In the genomic region with DNA sequence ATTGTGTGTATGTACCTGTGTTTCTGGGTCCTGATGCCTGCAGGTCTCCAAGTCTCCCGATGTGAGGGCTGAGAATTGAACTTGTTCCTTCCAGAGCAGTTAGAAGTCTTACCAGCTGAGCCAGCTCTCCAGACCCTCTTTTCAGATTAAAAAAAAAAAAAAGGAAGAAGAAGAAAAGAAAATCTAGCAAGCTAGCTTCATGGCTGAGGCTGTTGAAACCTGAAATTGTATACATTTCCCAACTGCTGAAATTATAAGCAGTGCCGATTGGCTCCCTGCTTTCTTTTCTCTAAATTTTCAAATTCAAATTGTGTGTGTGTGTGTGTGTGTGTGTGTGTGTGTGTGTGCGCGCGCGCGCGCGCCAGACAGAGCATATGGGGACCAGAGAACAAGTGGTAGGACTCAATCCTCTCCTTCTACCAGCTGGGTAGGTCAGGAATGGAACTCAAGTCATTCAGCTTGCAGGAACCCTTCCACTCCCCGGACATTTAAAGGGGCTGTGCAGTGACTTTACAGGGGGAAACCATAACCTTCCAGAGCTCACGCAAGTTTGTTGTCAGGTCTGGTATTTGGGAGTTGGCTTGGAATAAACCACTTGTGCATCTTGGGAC, we compare ENCODE assay signal across 8 mouse cellular contexts. TPM values are rescaled to one million over a fixed set of nuclear protein-coding genes. Genes with fewer than 3 reads are reported as not detected.
DNase-seq lines count a peak whose midpoint lies in the region; ATAC-seq lines count a peak whose summit lies in the region.

No protein-coding gene starts in this region.

- H3K27ac ChIP-seq in forebrain, embryonic 15.5 days (replicated peaks): peak overlapping the region; percentile 93
- no peak overlapping the region; the same call in 1 of the 2 replicates for H3K27ac ChIP-seq in liver, embryonic 15.5 days (replicated peaks)
- peak overlapping the region; percentile 89; the same call in 1 of the 2 replicates for H3K27ac ChIP-seq in stomach, embryonic 15.5 days

- no peaks in the 10 kb centered on the region for H3K27me3 ChIP-seq in forebrain, embryonic 15.5 days
- no peaks in the 10 kb centered on the region for H3K27me3 ChIP-seq in liver, embryonic 15.5 days
- H3K27me3 ChIP-seq in stomach, embryonic 15.5 days (replicated peaks): no peaks in the 10 kb centered on the region

- H3K36me3 ChIP-seq in forebrain, embryonic 15.5 days: no peaks in the 10 kb centered on the region
- no peaks in the 10 kb centered on the region for H3K36me3 ChIP-seq in liver, embryonic 15.5 days (replicated peaks)
- H3K36me3 ChIP-seq in stomach, embryonic 15.5 days: no peaks in the 10 kb centered on the region

- H3K4me1 ChIP-seq in forebrain, embryonic 15.5 days: peaks cover 22% of the 10 kb centered on the region
- peaks cover 32% of the 10 kb centered on the region for H3K4me1 ChIP-seq in liver, embryonic 15.5 days (replicated peaks)
- peaks cover 19% of the 10 kb centered on the region for H3K4me1 ChIP-seq in stomach, embryonic 15.5 days

- H3K4me3 ChIP-seq in forebrain, embryonic 15.5 days: peak overlapping the region; percentile 49
- H3K4me3 ChIP-seq in liver, embryonic 15.5 days (replicated peaks): peak overlapping the region; percentile 43
- H3K4me3 ChIP-seq in stomach, embryonic 15.5 days (replicated peaks): peak overlapping the region; percentile 41

- H3K9me3 ChIP-seq in forebrain, embryonic 15.5 days: no peaks in the 10 kb centered on the region
- H3K9me3 ChIP-seq in liver, embryonic 15.5 days (replicated peaks): no peaks in the 10 kb centered on the region
- no peaks in the 10 kb centered on the region for H3K9me3 ChIP-seq in stomach, embryonic 15.5 days

- peak; percentile 30 for ATAC-seq in forebrain, embryonic 15.5 days (replicated peaks)
- ATAC-seq in liver, embryonic 15.5 days (ENCODE audit: insufficient read depth): no peak
- no peak for ATAC-seq in stomach, embryonic 15.5 days (ENCODE audit: insufficient read depth, low FRiP score, low read depth)

- no peak overlapping the region for H3K9ac ChIP-seq in forebrain, embryonic 15.5 days (replicated peaks)
- H3K9ac ChIP-seq in liver, embryonic 15.5 days: peak overlapping the region; percentile 54; the same call in 1 of the 2 replicates
- H3K9ac ChIP-seq in stomach, embryonic 15.5 days: no peak overlapping the region

- 25% methylated on average over 11 of the region's 11 CpGs for WGBS in forebrain, embryonic 15.5 days
- 40% methylated on average over 11 of the region's 11 CpGs for WGBS in liver, embryonic 15.5 days (ENCODE audit: insufficient replicate concordance)
- 31% methylated on average over 11 of the region's 11 CpGs for WGBS in stomach, embryonic 15.5 days

- peak; percentile 32 to 40 for DNase-seq in cerebellum, postnatal 10 days
- no peak for DNase-seq in cerebellum, adult 9-10 months
- DNase-seq in ovary, postnatal 36 days (ENCODE audit: low spot score): peak; percentile 19
- DNase-seq in ovary, postnatal 10 days (ENCODE audit: low spot score): no peak
- no peak for DNase-seq in adrenal gland, postnatal 4 days (ENCODE audit: low spot score in 2 of 2)

- H3K4me2 ChIP-seq in forebrain, embryonic 15.5 days (replicated peaks): peak overlapping the region; percentile 70
- H3K4me2 ChIP-seq in liver, embryonic 15.5 days: peak overlapping the region; percentile 68
- H3K4me2 ChIP-seq in stomach, embryonic 15.5 days: peak overlapping the region; percentile 69

RNA-seq across cellular contexts. Expression of gene Pecr, which starts 30.1 kb away (rescaled TPM):
- 9.1 and 12.8 TPM in 2 replicates for polyA plus RNA-seq in forebrain, embryonic 15.5 days (2015; fragmentation: Nextera tagmentation; extraction: Ambion mirVana)
- 66.1 and 71.5 TPM in 2 replicates for polyA plus RNA-seq in liver, embryonic 15.5 days (2015; fragmentation: Nextera tagmentation; extraction: Ambion mirVana)
- polyA plus RNA-seq in stomach, embryonic 15.5 days (2015; fragmentation: Nextera tagmentation; extraction: Ambion mirVana): 47.1 and 57.3 TPM in 2 replicates
- 10 to 100 TPM; 37.0 to 38.7 TPM for total RNA-seq in adrenal gland, postnatal 4 days (2021)

RNA-seq across cellular contexts. Expression of gene Tmem169, which starts 30.2 kb away (rescaled TPM):
- 32.8 and 34.0 TPM in 2 replicates for polyA plus RNA-seq in forebrain, embryonic 15.5 days (2015; fragmentation: Nextera tagmentation; extraction: Ambion mirVana)
- 0.79 and 0.96 TPM in 2 replicates for polyA plus RNA-seq in liver, embryonic 15.5 days (2015; fragmentation: Nextera tagmentation; extraction: Ambion mirVana)
- 3.2 and 3.3 TPM in 2 replicates for polyA plus RNA-seq in stomach, embryonic 15.5 days (2015; fragmentation: Nextera tagmentation; extraction: Ambion mirVana)
- 1 to 10 TPM; 2.5 to 6.1 TPM for total RNA-seq in adrenal gland, postnatal 4 days (2021)

RNA-seq across cellular contexts. Expression of gene Mreg, which starts 41.9 kb away (rescaled TPM):
- 0.94 and 1.4 TPM in 2 replicates for polyA plus RNA-seq in forebrain, embryonic 15.5 days (2015; fragmentation: Nextera tagmentation; extraction: Ambion mirVana)
- 7.6 and 8.1 TPM in 2 replicates for polyA plus RNA-seq in liver, embryonic 15.5 days (2015; fragmentation: Nextera tagmentation; extraction: Ambion mirVana)
- 8.5 and 9.7 TPM in 2 replicates for polyA plus RNA-seq in stomach, embryonic 15.5 days (2015; fragmentation: Nextera tagmentation; extraction: Ambion mirVana)
- total RNA-seq in adrenal gland, postnatal 4 days (2021): 1 to 10 TPM; 4.1 to 4.5 TPM

RNA-seq across cellular contexts. Expression of gene Xrcc5, which starts 53.2 kb away (rescaled TPM):
- 27.3 and 28.1 TPM in 2 replicates for polyA plus RNA-seq in forebrain, embryonic 15.5 days (2015; fragmentation: Nextera tagmentation; extraction: Ambion mirVana)
- 14.8 and 15.8 TPM in 2 replicates for polyA plus RNA-seq in liver, embryonic 15.5 days (2015; fragmentation: Nextera tagmentation; extraction: Ambion mirVana)
- 34.5 and 42.9 TPM in 2 replicates for polyA plus RNA-seq in stomach, embryonic 15.5 days (2015; fragmentation: Nextera tagmentation; extraction: Ambion mirVana)
- 10 to 100 TPM; 21.8 to 22.8 TPM for total RNA-seq in adrenal gland, postnatal 4 days (2021)

Comparison
In these comparisons a context has a peak if more than half of its experiments do, and no peak if none do; other contexts are left out.
1. DNase-seq: peak in cerebellum, postnatal 10 days (2 of 2) and ovary, postnatal 36 days (single experiment); none in cerebellum, adult 9-10 months (single experiment), ovary, postnatal 10 days (single experiment) and adrenal gland, postnatal 4 days (0 of 2).
2. Peak in every context shown above with its lines, with median percentiles within 50 percentile points of each other: H3K4me2 ChIP-seq and H3K4me3 ChIP-seq.